Mouse (Mus musculus) embryo, embryonic 10 days (tissue): Measurements from ENCODE around the gene Tank.

Experiments used
- DNase-seq: peaks from one replicate; pipeline ENCODE4 v3.0.0-alpha.2; 2015; ENCODE audit warnings: low spot score

The Tank gene

DNA sequence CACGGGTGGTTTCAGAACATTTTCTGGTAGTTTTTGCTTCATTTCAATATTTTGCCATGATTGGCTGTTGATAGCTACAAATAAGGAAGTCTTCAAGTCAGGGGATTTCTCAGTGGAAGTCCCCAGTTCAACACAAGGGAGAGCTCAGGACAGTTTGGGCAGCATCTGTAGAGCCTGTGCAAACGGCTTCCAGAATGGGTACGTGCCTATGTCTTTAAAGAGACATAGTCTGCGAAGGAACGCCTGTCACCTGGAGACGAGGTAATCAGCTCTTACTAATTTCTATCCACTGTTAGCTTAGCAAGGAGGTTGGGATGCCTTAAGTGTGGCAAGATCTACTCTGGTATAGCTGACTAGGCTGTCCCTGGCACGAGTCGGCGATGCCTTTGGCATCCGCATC lies at the start of gene Tank:
Tank (plus strand) TSS at position 153 of the 400 bp plus-strand sequence.
- DNase-seq = no peak

DNA sequence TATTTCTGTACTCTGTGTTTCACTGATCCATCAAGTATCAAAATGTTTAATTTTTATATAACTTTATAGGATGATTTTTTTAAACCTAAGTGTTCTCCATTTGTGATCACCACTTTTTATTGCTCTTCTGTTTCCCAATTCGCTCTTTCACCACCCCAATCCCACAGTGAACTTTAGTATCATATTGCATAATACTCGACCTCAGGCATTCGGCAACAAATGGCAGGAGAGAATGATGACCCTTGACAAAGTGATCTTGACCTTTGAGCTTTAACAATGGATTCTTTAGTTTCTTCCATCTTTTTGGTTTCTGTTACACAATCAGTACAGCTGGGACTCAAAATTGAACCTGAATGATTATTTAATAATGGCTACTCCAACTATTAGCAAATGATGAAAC lies 46.1 kb upstream of the Tank start:
- DNase-seq = no peak

DNA sequence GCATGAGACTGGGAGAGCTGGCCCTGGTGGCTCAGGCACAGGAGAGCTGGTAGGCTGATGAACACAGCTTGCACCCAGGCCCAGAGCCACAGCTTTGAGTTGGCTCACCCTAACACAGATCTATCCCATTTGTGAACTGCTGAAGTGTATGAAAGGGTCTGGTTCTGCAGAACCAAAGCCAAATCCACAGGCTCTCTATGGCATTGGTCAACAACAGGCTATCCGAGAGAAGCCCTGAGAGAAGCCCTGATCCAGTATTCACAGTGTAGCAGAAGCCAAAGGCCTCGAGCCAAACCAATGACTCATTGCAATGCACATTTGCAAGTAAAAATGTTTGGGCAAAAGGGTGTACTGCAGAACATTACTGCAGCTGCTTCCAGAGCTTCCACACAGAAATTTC lies 45.3 kb upstream of the Tank start:
- no peak for DNase-seq

DNA sequence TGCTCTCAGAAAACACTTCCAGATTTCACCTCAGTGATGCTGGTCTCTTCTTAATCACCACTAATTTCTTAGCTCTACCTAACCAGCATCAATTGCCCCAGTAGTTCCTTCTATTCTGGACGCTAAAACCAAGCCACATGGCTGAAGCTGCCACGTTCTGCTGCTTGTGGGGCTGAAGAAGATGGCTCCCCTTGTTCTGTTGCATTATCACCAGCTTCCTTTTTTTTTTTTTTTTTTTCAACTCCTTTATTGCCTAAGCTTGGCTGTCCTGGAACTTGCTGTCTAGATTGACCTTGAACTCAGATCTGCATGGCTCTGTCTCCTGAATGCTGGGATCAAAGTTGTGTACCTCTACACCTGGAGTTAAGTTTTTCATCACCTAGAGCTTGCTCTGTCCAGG lies 41.5 kb upstream of the Tank start:
- DNase-seq = no peak

DNA sequence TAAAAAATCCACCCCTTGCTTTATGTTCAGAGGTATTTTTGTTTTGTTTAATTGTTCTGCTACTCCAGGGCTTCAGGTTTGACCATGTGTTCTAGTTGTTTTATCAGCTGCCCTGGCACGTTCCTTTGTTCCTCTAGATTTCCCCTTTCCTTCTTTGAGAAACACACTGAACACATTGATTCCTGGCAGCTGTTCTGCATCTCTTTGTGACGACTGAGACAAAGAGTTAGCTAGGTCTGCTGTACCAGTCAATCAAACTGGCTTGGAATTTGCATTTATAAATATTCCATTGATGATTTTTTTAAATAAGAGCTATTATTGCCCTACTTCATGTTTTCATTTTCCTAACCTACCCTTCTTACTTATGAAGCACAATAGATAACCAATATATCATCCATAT lies 39.0 kb upstream of the Tank start:
- DNase-seq = peak; percentile 27

DNA sequence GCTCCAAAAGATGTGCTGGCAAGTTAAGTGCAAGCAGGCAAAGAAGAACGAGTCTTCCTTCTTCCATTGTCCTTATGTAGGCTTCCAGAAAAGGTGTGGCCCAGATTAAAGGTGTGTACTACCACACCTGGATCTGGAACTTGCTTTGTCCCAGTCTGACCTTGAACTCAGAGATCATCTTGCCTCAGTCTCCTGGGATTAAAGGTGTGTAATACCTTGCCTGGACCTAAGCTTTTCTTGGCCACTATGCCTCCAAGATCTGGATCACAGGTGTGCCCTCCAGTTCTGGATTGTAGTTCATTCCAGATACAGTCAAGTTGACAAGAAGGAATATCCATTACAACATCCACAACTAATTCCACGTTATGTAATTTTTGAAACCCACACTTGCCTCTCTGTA lies 36.0 kb upstream of the Tank start:
- no peak for DNase-seq

DNA sequence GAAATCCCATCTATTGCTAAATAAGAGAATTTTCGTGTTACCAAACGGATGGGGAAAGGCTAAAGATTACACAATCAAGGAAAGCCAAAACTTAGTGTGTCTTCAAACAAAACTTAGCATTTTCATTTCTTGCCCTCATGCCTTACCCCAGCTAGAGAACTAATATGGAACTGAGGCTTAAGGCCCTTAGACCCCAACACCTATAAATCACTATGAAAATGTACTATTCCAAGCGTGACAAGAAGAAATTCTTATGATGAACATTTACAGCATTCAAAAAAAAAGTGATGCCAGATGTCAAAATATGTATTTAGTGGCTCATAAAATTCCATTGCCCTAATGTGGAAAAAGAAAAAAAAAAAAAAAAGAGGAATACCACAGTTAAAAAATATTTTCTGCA lies 32.7 kb upstream of the Tank start:
- DNase-seq = no peak

DNA sequence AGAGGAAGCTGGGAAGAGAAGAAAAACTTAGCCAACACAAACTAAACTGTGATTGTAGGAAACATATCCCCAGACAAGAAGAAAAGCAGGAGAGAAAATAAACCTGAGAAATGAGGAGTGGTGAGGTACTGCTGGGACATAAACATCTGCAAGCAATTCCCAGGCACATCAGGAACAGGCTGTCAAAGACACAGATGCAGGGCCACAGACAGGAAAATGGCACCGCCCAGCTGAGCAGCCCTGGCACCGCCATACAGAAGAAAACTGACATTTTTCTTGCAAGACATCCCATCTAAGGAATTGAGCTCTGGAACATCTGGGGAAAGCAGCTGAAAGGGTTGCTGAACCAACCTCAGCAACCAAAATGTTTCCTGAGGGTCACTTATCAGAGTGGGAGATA lies 30.4 kb upstream of the Tank start:
- DNase-seq = peak; percentile 17

DNA sequence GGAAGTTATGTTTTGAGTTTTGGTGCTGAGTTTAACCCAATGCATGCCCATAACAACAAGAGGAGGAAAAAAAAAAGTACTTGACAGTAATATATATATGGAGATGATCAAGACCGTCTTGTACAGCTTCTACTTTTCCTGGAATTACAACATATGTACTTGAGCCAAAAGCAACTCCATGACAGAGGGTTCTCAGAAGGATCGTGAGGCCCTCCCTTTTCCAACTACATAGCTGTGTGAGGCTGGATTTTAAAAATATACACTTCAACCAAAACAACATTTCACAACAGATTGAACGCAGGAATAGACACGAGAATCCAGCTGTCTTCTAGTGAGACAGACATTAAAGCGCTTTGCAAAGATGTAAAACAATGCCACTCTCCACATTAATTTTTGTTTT lies 26.7 kb upstream of the Tank start:
- DNase-seq = no peak

DNA sequence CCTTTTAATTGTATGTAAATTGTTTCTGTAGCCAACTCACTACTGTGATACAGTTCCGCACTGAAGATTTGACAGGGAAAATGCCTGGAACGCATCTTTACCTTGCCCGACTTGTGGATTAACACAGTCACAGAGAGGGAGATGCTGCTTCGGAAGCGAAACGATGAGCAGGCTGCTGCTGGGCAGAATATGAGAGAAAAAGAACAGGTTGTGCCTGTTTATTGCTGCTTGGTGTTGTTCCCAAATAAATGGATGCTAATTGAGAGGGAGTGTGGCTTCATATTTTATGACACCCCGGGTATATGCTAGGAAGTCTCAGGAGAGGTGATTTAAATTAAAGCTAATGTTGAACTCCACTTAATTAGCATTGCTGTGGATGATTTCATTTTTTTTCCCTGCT lies 23.0 kb upstream of the Tank start:
- DNase-seq = no peak

DNA sequence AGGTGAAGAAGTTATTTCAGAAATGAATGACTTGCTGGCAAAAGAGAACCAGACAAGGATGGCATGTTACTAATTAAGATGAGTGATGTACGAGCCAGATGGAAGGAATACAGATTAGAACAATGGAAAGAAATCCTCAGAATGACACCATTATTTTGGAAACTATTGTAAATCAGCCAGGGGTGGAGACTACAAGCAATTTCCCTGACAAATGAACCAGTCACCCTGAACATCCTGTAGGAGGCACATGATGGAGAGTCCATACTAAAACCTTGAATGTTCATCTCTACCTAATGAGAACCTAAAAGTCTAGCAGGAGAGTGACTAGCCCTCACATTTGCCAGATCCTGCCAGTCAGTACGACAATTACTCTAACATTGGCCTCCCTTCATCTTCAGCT lies 22.6 kb upstream of the Tank start:
- DNase-seq = no peak

DNA sequence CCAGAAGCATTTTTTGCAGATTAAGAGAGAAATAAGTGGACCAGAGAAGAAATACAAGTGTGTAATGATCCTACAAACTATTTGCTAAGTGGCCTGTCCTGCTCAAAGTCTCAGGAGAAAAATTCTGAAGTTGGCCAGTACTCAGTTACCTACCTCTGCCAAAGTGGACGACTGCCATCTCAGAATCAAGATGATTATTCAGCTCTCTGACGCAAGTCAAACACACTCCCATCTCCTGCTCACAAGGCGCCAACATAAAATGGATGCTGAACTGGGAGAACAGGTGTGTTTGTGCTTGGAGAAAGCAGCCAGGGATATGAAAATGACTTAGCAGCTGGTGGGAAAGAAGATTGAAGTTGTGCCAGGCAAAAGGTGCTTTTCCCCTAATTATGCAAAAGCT lies 21.7 kb upstream of the Tank start:
- DNase-seq = no peak

DNA sequence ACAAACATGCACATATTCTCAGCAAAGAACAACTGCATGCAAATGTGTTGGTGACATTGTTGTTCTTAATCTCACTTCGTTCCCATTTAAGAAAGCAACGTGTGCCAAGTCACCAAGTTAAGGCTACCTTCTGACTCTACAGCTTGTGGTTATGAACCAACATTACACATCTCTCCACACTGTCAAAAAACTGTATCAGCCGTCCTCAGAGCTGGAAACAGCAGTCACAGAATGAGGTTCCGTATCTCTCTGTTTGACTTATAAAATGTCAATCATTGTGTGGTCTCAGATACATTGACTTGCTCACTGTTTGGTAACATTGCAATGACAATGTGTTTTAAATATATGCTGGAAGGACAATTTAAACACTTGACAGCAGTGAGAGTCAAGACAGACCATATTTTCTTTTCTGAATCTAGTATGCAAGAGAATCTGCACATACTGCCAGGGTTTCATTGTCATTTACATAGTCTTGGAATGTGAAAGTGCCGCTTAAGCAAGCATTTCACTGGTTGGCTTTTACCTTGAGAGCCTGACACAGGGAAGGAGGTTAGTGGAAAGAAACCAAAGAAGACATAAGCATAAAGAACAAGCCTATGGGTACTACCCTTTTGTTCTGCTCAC lies 20.4 kb upstream of the Tank start:
- no peak for DNase-seq

DNA sequence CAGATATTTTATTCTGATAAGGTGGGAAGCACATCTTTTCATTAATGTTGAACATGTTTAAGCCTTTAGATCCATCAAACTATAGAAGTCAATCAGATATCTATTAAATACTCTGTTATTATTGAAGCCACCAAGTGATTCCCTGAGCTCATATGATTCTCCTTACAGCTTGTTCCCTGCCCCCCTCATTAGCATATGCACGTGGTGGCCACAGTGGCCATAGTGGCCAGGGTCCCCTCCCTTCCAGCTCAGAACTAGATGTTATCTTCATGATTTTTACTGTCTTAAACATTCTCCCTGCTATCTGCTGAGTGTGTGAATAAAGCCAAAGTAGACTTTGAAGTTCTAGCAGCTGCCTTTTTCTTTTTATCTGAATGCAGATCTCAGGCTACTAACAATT lies 17.3 kb upstream of the Tank start:
- no peak for DNase-seq

DNA sequence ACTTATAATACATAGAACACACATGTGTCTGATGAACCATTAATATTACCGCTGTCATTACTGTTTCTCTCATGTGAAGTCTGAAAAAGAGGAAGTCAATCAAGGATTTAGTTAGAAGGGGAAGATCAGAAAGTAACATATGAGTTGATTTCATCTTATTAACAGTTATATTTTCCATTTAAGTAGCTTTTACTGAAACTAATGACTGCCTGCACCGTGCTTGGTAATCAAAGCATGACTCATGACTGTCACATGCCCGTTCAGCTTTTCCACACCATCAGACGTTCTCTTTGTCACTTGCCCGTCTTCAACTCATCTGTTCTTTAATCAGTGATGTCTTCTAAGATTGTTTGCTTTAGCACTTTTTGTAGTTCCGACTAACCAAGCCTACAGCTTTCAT lies 15.2 kb upstream of the Tank start:
- no peak for DNase-seq

DNA sequence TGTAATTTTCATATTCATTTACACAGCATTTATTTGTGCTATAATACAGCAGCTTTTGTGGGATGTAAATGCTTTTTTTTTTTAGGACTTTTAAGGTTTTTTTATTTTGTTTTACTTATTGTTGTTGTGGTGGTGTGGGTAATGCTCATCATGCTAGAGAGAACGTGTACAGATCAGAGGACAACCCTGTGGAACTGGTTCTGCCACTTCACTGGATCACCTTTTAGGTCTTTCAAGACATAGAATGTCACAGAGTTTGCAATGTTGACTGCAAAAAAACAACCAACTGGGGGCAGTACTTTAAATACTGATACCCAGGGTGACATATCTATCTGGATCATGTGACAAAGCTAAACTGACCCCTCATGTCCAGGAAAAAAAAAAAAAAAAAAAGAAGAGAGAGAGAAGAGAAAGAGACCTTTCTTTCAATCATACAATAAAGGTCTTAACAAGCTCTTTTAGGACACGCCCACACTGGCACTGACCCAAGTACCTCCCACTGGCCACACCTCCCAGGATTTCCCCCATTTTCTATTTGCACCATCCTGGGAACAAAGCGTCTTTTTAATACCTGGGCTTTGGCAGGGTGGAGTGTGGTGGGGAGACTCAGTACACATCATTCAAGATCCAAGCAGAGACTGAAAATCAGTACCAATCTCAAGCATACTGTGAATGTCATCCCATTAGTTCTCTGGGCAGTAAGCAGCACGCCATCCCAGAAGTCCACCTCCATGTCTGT lies 11.2 kb upstream of the Tank start:
- no peak for DNase-seq

DNA sequence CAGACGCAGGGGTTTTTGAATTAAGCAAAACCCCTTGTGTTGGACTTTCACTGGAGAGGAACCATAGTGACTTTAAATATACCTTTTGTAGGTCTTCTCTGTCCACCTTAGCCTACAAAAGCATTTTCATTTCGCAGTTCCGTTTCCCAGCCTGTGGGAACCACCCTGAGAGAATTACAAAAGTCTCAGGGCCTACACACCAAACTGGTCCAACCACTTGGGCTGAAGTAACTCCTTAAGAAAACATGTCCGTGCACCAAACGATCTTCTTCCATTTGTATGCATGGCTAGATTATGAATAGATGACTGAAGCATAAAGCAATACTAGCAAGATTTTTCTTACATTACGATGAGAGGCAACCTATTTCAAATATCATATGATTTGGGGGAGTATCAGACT lies 9.2 kb upstream of the Tank start:
- no peak for DNase-seq

DNA sequence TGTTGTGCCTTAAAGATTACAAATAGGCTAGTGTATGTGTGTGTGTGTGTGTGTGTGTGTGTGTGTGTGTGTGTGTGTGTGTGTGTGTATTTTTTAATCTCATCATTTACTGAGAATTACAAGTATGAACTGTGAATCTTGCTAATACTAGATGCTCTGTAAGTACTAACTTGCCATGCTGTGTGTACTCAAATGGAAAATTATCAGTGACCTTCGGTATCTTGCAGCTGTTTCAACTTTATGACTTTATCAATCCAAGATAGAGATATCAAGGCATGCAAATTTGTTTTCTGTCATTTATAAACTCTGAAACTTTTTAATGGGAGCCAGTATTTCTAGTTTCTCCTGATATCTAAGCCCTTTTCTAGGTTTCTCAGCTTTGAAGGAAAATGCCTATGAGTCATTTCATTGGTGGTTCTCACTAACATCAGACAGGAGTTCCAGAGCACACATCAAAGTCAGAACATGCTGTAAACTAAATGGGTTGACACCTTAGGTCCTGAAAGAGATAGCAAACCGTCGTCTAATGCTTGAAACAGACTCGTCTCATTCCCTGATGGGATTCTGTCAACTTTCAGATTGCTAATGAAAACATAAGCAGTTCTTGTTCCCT lies 6.9 kb upstream of the Tank start:
- DNase-seq = no peak

DNA sequence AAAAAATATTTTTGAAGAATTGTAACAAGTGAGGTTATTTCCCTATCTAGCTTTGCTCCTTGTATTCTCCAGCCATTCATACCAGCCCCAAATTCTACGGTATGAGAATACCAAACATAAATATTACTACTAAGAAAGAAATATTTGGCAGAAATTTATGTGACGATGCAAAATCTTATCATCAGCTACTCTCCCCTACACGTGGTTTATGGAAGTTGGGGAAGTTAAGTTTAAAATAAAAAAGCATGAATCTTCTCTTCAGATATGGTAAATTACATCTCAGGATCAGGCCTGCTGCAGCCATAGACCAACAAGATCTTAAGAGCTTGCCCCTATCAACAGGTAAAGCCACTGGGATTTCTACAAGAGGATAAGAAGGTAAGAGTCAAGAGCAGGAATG lies 1.9 kb upstream of the Tank start:
- no peak for DNase-seq

DNA sequence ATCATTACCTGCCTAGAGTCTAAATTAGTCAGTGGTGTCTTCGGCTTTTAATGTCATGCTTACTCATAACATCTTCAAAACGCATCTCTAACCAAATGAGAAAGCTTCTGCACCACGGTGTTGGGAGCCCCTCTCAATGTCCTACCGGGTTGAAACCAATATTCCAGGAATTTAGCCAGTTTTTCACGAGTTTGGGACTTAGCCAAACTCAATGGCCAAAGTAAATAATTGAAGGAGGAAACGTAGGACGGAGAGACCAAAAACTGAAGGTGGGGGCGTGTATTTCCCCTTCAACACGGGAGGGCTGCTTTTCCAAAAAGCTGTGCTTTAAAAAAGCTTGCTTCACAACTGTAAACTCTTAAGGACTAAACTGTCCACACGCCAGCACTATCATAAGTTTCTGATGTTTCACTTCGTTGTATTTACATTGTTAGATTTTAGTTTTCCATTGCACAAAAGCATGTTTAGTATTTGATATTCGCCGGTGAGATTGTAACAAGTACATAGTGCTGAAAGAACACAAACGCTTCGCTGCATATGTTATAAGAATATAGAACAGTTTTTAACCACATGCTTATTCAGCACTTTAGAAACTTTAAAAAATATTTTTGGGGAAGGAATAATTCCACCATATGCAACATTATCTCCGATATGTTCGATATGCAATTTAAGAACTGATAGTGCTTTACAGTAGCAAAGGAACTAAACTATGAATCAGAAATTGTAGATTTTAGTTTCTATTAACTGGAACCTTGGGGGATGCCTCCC lies 1.3 kb upstream of the Tank start:
- DNase-seq = no peak

DNA sequence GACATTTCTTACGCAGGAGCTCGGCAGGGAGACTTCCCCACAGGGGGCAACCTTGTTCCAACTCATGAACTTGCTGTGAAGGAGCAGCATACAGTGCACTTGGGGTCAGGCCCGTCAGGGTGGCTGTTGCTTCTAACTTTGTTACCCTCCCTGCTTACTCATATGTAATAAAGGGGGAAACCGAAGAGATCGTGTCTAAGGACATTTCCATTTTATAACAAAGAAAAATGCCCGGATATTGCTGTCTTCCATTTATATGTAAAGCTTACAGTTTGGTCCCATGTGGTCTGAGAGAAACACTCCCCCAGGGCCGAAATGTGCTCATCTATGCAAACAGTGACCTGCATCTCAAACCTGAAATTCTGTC lies 706 bp upstream of the Tank start:
- no peak for DNase-seq

DNA sequence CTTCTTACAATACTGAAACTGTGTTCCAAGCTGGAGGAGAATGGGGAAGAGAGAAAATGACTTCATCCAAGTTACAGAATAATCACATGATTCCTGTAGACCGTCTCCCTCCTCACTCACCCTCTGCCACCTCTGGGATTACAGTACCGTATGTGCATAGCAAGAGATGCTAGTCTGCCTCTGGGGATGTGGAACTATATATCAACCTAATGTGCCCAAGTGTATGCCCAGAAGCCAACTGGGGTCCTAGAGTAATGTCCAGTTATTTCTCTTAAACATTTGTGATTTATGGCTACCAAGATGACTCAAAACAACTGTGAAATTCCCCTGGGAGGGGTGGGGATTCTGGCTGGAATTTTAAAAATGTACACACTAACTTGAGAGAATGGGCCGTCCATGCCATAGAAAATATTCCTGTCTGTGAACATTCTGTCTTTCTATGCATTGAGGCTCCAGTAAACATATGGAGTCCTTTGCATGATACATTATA lies 1.2 kb downstream of the Tank start:
- DNase-seq = no peak

DNA sequence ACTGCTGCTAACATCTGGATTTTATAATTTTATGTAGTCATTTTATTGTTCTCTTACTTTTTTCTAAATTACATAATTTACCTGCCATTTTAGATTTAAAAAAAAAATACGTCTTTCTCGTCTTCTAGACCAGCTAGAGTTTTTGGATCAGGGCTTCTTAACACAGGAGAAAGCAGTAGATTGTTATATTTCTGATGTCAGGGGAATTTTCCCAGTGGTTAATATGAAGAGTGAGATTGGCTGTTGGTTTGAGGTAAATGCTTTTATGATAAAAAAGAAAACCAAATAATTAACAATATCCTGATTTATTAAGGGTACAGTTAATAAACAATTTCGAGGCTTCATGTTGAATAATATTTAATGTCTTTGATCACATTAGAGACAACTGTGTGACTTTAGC lies 1.7 kb downstream of the Tank start:
- no peak for DNase-seq
